Mouse (Mus musculus) induced T-regulatory cell, adult 2 months (primary cell): ENCODE data around the gene Fbh1.
A peak's percentile ranks its signal among the peaks of the same experiment; 100 is the strongest.

Experiments
- DNase-seq: peaks from one replicate; pipeline ENCODE4 v3.0.0-alpha.2; 2012; ENCODE audit warnings: low read depth

Gene Fbh1

DNA sequence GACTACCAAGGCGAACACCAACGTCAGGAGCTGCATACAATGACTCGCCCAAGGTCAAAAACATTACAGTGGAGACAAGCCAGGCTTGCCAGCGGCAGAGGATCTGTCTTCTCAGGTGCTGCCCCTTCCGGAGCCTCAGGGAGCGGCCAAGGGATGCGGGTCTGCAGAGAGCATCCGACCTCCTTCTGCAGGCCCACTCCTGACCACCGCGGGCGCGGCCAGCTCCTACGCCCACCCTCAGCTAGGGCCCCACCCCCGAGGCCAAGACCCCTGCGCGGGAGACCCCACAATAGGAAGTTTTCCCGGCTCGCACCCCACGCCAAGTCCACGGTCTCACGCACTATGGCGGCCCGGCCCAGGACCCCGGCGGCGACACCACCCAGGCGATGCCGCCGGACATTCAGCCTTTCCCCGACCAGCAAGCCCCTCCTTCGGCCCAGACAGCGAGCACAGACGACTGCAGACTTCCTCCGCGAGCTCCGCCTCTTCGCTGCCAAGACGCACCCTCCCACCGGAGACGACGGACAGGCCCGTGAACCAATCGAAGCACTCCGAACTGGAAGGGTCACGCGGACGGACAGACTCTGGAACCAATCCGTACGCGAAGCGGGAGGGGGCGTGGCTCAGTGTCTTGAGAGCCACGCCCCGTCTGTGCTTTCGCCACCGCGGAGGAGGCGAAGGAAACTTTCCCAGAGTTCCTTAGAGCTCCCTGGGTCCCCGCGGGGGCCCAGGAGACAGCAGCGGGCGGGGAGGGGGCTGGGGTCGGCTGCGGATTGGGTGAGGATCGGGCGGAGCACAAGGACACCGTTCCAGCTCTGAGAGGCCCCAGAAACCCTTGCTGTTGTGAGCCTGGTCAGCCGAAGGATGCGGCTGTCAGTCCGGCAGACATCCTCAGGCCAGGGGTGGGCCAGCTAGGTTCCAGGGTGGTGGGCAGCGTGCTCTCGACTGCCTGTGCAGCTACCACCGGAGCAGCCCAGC, at the start of gene Fbh1, which contains the start of gene Ankrd16:
Gene Fbh1, minus strand, starts transcription at position 492 of the 978 bp plus-strand sequence.
Gene Ankrd16, plus strand, starts transcription at position 786 of the 978 bp plus-strand sequence.
- peak; percentile 100 for DNase-seq

DNA sequence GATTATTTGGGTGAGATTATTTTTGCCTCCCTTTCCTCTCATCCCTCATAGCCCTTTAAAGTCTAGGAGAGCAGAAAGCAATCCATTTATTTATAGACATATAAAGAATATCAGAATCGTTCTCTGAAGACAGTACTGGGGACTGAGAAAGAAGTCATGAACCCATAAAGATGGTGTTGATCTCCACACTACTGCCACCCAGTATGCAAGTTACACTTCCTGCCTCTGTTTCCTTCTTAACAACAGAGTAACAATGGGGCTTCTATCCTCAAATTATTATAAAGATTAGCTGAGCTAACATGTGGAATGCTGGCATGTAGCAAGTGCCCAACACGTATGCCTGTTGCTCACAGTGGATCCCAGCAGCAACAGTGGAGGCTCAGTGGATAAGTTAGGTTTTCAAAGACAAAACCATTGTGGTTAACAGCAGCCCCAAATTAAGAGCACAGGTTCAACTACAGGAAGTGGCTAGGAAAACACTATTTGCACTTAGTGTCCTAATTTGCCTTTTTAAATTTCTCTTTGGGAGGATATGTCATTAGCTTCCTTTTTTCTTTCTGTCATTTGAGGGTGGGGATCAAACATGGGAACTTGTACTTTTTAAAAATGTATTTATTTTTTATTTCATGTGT, 24.0 kb upstream of the Fbh1 start:
- peak; percentile 38 for DNase-seq

DNA sequence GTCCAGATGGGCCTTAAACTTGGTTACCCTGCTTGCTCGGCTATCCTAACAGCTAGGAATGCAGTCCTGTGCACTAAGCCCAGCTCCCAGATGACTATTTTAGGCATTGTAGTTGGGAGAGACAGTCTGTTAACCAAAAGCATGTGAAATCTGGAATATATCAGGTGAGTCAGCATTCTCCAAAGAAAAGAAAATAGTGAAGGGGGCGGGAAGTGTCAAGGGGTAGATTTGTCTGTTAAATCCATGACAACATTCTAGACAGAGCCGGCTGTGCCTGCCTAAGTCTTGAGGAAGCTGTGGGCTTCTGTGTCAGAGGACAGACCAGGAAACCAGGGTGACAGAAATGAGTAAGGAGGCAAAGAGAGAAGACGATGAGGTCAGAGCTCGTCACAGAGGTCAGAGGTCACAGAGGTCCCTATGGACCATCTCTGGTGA, 20.6 kb upstream of the Fbh1 start:
- DNase-seq, result peak; percentile 43

DNA sequence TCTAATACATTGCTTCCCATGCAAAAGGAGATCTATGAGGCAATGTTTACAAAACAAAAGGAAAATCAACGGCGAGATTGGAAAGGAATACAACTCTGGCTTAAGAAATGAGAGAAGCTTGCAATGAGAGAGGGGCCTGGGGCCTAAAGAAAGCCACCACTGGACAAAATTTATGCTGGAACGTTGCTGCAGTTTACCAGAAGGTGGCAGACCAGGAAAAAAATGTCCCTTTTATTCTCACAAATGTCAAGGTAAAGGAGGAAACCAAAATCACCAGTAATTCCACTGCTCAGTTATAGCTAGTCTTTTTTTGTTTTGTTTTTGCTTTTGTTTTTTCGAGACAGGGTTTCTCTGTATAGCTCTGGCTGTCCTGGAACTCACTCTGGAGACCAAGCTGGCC, 17.3 kb upstream of the Fbh1 start:
- DNase-seq, result no peak

DNA sequence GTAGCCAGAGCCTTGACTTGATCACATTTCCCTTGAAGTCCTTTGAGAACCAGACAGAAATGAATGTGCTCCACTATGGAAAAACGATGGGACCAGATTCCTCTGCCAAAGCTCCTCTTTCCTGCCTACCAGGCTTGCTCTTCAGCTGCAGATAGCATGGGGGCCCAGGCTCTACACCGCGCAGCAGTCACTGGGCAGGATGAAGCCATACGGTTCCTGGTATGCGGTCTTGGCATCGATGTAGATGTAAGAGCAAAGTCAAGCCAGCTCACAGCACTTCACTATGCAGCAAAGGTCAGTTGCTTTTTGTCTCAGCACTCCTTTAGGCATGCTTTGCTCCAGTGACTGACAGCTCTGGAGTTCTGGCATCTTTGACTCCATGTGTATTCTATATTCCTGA, 6.8 kb upstream of the Fbh1 start:
- DNase-seq, result no peak

DNA sequence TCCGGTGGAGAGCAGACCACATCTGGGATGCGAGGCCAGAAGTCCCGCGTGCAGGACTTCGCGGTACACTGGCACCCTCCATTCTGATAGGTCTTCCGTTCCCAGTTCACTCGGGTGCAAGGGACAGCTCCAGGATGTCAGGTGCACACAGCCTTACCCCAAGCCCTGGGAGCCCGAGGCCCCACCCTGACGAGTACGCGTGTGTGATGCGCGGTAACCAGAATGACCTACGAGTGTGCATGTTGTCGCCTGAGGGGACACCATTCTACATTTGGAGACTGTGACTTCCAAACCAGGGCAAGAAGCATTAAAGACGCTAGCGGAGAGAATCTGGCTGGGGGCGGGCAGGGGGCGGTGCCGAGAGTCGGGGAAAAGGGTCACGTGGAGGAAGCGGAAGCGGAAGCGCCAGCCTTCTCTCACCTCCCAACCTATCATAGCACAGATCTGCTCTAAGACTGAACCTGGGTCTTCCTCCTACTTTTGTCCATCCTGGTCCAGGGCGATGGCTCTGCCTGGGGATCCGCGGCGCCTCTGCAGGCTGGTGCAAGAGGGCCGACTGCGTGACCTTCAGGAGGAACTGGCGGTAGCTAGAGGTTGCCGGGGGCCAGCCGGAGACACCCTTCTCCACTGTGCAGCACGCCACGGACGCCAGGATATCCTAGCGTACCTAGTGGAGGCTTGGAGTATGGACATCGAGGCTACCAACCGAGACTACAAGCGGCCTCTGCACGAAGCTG, 873 bp upstream of the Fbh1 start:
- DNase-seq, result peak; percentile 98

DNA sequence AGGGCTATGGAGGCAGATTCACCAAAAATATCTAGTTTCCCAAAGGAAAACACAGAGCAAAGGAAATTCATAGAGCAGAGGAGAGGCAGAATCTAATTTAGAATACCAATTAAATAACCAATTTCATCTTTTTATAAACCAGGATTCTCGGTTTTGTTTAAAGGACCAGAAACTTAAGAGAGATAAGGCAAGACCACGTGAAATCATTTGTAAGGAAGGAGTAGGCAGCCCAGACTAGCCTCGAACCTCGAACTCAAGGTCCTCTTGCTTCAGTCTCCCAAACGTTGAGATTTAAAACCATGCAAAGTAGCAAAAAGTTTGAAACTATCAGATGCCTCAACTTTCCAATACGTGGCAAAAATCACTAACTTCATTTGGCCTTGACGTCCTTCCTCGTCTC, 967 bp downstream of the Fbh1 start:
- no peak for DNase-seq

- DNase-seq, result no peak
These were observed 2.3 kb downstream of the Fbh1 start for GRCm38 (mm10) chr2:11775121-11775520.

- DNase-seq, result no peak
These were observed 3.0 kb downstream of the Fbh1 start for GRCm38 (mm10) chr2:11774426-11774825.

- DNase-seq, result no peak
These were observed 5.0 kb downstream of the Fbh1 start for GRCm38 (mm10) chr2:11772401-11772800.

DNA sequence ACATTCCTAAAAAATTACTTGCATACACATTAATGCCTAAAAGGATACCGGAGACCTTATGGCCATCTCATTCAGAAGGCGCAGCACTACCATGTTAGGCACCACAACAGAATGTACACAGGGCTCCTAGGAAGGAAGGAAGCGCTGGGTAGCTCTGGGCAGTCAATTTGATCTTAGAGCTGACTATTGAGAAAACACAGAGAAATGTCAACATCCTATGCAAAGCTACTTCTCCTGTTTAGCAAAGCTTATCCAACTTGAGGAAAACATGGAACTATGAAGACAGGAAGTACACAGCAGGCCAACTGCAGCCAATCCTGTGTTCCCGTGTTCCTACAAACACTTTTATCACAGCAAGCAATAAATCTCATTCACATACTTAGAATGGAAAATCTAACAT, 5.7 kb downstream of the Fbh1 start:
- DNase-seq, result no peak

GRCm38 (mm10) chr2:11767161-11767545, 10.2 kb downstream of the Fbh1 start:
- DNase-seq, result no peak

GRCm38 (mm10) chr2:11766485-11767160, 10.8 kb downstream of the Fbh1 start:
- DNase-seq, result no peak

DNA sequence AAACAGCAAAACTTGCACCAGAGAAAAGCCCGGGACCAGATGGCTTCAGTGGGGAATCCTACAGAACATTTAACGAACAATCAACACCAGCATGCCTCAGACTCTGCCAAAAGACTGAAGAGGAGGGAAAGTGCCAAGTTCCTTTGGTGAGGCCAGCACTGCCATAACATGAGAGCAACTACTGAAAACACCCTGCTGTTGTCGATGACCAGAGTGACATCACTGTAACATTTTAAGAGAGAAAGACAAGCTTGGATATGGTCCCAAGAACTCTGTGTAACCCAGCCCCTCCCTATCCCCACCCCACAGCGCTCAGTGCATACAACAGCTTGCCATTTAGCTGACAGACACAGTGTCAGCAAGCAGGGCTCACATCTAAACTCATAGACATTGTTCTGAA, 11.7 kb downstream of the Fbh1 start:
- no peak for DNase-seq

DNA sequence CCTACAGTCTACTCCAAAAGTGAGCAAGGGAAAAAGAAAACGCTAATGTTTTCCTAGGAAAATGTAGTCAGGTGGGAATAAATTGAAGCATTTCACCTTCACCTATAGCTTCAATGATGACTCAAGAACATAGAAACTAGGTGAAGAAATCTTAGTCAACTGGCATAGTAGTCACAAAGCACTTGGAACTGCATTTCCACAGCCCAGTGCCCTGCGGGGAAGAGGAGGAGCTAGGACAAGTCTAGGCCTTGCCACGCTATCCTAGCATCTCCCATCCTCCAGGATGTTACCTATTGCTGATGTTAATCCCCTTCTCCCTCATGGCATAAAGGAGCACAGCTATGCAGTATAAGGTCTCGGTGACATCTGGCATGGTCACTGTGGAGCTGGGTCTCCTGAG, 14.8 kb downstream of the Fbh1 start:
- DNase-seq, result no peak

GRCm38 (mm10) chr2:11739516-11740051, 37.8 kb downstream of the Fbh1 start:
- DNase-seq, result no peak

- DNase-seq, result no peak
These were observed 38.6 kb downstream of the Fbh1 start for GRCm38 (mm10) chr2:11738794-11739193.

DNA sequence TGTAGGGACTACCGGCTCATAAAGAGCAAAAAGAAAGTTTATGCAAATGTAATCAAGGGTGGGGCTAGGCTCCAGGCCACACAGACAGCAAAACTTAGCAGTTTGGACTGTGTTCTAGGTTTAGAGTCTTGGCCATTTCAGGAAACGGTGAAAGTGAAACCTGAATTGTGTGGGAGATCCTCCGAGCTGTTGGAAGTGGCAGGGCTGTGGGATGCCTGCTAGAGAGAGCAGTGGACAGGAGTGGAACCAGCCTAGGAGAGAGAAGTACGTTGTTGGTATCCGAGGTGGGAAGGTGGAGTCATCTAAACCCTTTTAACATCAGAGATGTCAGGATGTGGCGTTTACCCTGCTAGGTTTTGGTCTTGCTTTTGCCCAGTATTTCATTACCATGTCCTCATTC, 41.5 kb downstream of the Fbh1 start:
- DNase-seq, result no peak

GRCm38 (mm10) chr2:11732978-11733377, 44.4 kb downstream of the Fbh1 start:
- DNase-seq, result no peak

GRCm38 (mm10) chr2:11729091-11729490, 48.3 kb downstream of the Fbh1 start:
- DNase-seq, result no peak

GRCm38 (mm10) chr2:11727574-11727973, 49.8 kb downstream of the Fbh1 start:
- no peak for DNase-seq

DNA sequence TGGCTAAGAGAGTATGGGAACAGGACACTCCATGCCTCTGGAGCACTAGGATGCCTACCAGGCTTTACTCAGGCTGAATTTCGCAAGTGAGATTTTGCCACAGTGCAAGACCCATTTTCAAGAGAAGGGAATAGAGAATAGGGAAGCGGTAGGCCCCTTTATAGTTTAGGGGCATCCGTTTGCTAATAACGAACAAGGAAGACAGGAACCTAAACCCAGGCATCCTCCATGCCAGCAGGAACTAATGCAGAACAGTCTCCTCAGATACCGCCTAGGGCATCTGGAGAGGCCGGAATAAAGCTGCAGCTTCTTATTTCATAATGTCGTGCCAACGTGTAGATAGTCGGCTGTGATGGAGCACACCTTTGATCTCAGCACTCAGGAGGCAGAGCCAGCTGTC, 54.8 kb downstream of the Fbh1 start:
- no peak for DNase-seq
